Mouse (Mus musculus): ENCODE measurements around the gene Enpep. TPM values are rescaled to one million over a fixed set of nuclear protein-coding genes. Genes with fewer than 3 reads are reported as not detected.
A peak's percentile ranks its signal among the peaks of the same experiment; 100 is the strongest.

The Enpep gene
- polyA plus RNA-seq, 1 experiment from 2014 or later = 2.6 TPM

GRCm38 (mm10) chr3:129273156-129273831 is 59.2 kb downstream of the Enpep start:
- H3K4me2 ChIP-seq = no peak overlapping the region
- H3K4me3 ChIP-seq = no peak overlapping the region
- no peak overlapping the region for H3K9ac ChIP-seq
- H3K27ac ChIP-seq (replicated peaks) = no peak overlapping the region
- WGBS = 79% methylated on average over 6 of the region's 6 CpGs
- no peaks in the 10 kb centered on the region for H3K27me3 ChIP-seq
- H3K36me3 ChIP-seq = no peaks in the 10 kb centered on the region
- H3K9me3 ChIP-seq = no peaks in the 10 kb centered on the region
- no peak for ATAC-seq (ENCODE audit: low FRiP score, low read depth)
- H3K4me1 ChIP-seq (replicated peaks) = no peaks in the 10 kb centered on the region

- no peak for ATAC-seq (ENCODE audit: low FRiP score, low read depth)
- H3K9ac ChIP-seq = no peak overlapping the region
- no peaks in the 10 kb centered on the region for H3K9me3 ChIP-seq
- H3K27me3 ChIP-seq = no peaks in the 10 kb centered on the region
- no peaks in the 10 kb centered on the region for H3K4me1 ChIP-seq (replicated peaks)
- no peak overlapping the region; the same call in 1 of the 2 replicates for H3K4me2 ChIP-seq
- no peaks in the 10 kb centered on the region for H3K36me3 ChIP-seq
- H3K27ac ChIP-seq (replicated peaks) = no peak overlapping the region
- H3K4me3 ChIP-seq = no peak overlapping the region
- 54% methylated on average over 13 of the region's 13 CpGs for WGBS
These were observed 62.5 kb downstream of the Enpep start for GRCm38 (mm10) chr3:129270044-129270443.

- Histone ChIP-seq H3K36me3 (no peaks in the 10 kb centered on the region), H3K9me3 (no peaks in the 10 kb centered on the region), H3K4me1 (replicated peaks) (no peaks in the 10 kb centered on the region), H3K27me3 (no peaks in the 10 kb centered on the region), H3K27ac (replicated peaks) (no peak overlapping the region), H3K4me2 (no peak overlapping the region), H3K9ac (no peak overlapping the region), H3K4me3 (no peak overlapping the region)
- WGBS = 85% methylated on average over 12 of the region's 12 CpGs
- no peak for ATAC-seq (ENCODE audit: low FRiP score, low read depth)
These were observed 63.4 kb downstream of the Enpep start for GRCm38 (mm10) chr3:129268886-129269683.

GRCm38 (mm10) chr3:129258497-129258896 is 74.0 kb downstream of the Enpep start:
- H3K4me1 ChIP-seq (replicated peaks) = no peaks in the 10 kb centered on the region
- H3K27ac ChIP-seq (replicated peaks) = no peak overlapping the region
- H3K36me3 ChIP-seq = no peaks in the 10 kb centered on the region
- WGBS = 88% methylated on average over 5 of the region's 5 CpGs
- H3K9me3 ChIP-seq = no peaks in the 10 kb centered on the region
- no peak overlapping the region for H3K4me3 ChIP-seq
- no peak for ATAC-seq (ENCODE audit: low FRiP score, low read depth)
- H3K9ac ChIP-seq = no peak overlapping the region
- no peak overlapping the region for H3K4me2 ChIP-seq
- no peaks in the 10 kb centered on the region for H3K27me3 ChIP-seq

GRCm38 (mm10) chr3:129256766-129257165 is 75.8 kb downstream of the Enpep start:
- Histone ChIP-seq H3K9ac (no peak overlapping the region), H3K4me1 (replicated peaks) (no peaks in the 10 kb centered on the region), H3K4me3 (peak overlapping the region; percentile 21; the same call in 1 of the 2 replicates), H3K9me3 (no peaks in the 10 kb centered on the region), H3K4me2 (peak overlapping the region; percentile 37), H3K27ac (replicated peaks) (no peak overlapping the region), H3K27me3 (no peaks in the 10 kb centered on the region), H3K36me3 (no peaks in the 10 kb centered on the region)
- 64% methylated on average over 8 of the region's 8 CpGs for WGBS
- peak; percentile 27; the same call in 1 of the 2 replicates for ATAC-seq (ENCODE audit: low FRiP score, low read depth)

- Histone ChIP-seq H3K9me3 (no peaks in the 10 kb centered on the region), H3K4me1 (replicated peaks) (no peaks in the 10 kb centered on the region), H3K36me3 (no peaks in the 10 kb centered on the region), H3K27ac (replicated peaks) (no peak overlapping the region), H3K4me3 (peak overlapping the region; percentile 21), H3K4me2 (peak overlapping the region; percentile 37), H3K27me3 (no peaks in the 10 kb centered on the region), H3K9ac (no peak overlapping the region)
- peak; percentile 63; the same call in 1 of the 2 replicates for ATAC-seq (ENCODE audit: low FRiP score, low read depth)
- 56% methylated on average over 19 of the region's 19 CpGs for WGBS
These were observed 76.2 kb downstream of the Enpep start for GRCm38 (mm10) chr3:129256283-129256682.

- H3K4me1 ChIP-seq (replicated peaks) = no peaks in the 10 kb centered on the region
- H3K9me3 ChIP-seq = no peaks in the 10 kb centered on the region
- no peaks in the 10 kb centered on the region for H3K27me3 ChIP-seq
- no peak for ATAC-seq (ENCODE audit: low FRiP score, low read depth)
- no peak overlapping the region for H3K4me3 ChIP-seq
- H3K4me2 ChIP-seq = peak overlapping the region; percentile 23; the same call in 1 of the 2 replicates
- 50% methylated on average over 10 of the region's 10 CpGs for WGBS
- H3K36me3 ChIP-seq = no peaks in the 10 kb centered on the region
- no peak overlapping the region for H3K27ac ChIP-seq (replicated peaks)
- no peak overlapping the region for H3K9ac ChIP-seq
These were observed 78.3 kb downstream of the Enpep start for GRCm38 (mm10) chr3:129254246-129254645.

GRCm38 (mm10) chr3:129250997-129251396 is 81.5 kb downstream of the Enpep start:
- H3K4me3 ChIP-seq = no peak overlapping the region
- H3K27me3 ChIP-seq = no peaks in the 10 kb centered on the region
- H3K4me1 ChIP-seq (replicated peaks) = no peaks in the 10 kb centered on the region
- no peak overlapping the region for H3K9ac ChIP-seq
- 81% methylated on average over 9 of the region's 9 CpGs for WGBS
- H3K4me2 ChIP-seq = no peak overlapping the region
- H3K36me3 ChIP-seq = no peaks in the 10 kb centered on the region
- no peak overlapping the region for H3K27ac ChIP-seq (replicated peaks)
- ATAC-seq (ENCODE audit: low FRiP score, low read depth) = 0 out of 2 replicates have a peak, but pooled peaks have one; percentile 51
- no peaks in the 10 kb centered on the region for H3K9me3 ChIP-seq

- no peak overlapping the region for H3K9ac ChIP-seq
- H3K27me3 ChIP-seq = 0 out of 2 replicates have a peak, but pooled peaks cover under 1% of the 10 kb centered on the region
- H3K4me1 ChIP-seq (replicated peaks) = no peaks in the 10 kb centered on the region
- H3K4me2 ChIP-seq = no peak overlapping the region
- no peaks in the 10 kb centered on the region for H3K36me3 ChIP-seq
- WGBS = 36% methylated on average over 13 of the region's 13 CpGs
- no peaks in the 10 kb centered on the region for H3K9me3 ChIP-seq
- no peak for ATAC-seq (ENCODE audit: low FRiP score, low read depth)
- H3K4me3 ChIP-seq = no peak overlapping the region
- no peak overlapping the region for H3K27ac ChIP-seq (replicated peaks)
These were observed 93.8 kb downstream of the Enpep start for GRCm38 (mm10) chr3:129238664-129239258.

GRCm38 (mm10) chr3:129238010-129238409 is 94.5 kb downstream of the Enpep start:
- H3K36me3 ChIP-seq = no peaks in the 10 kb centered on the region
- H3K9me3 ChIP-seq = no peaks in the 10 kb centered on the region
- no peak overlapping the region for H3K9ac ChIP-seq
- no peak for ATAC-seq (ENCODE audit: low FRiP score, low read depth)
- no peak overlapping the region for H3K27ac ChIP-seq (replicated peaks)
- peaks cover 4% of the 10 kb centered on the region; the same call in 1 of the 2 replicates for H3K27me3 ChIP-seq
- H3K4me1 ChIP-seq (replicated peaks) = no peaks in the 10 kb centered on the region
- no peak overlapping the region for H3K4me3 ChIP-seq
- no peak overlapping the region for H3K4me2 ChIP-seq
- 85% methylated on average over 1 of the region's 1 CpGs for WGBS

GRCm38 (mm10) chr3:129227331-129227730 is 105.2 kb downstream of the Enpep start:
- WGBS = 4% methylated on average over 5 of the region's 5 CpGs

GRCm38 (mm10) chr3:129226681-129227080 is 105.8 kb downstream of the Enpep start:
- WGBS = 2% methylated on average over 6 of the region's 6 CpGs
- Histone ChIP-seq H3K4me2 (no peak overlapping the region), H3K36me3 (no peaks in the 10 kb centered on the region), H3K9ac (no peak overlapping the region), H3K4me3 (no peak overlapping the region), H3K27me3 (peaks cover 71% of the 10 kb centered on the region), H3K9me3 (no peaks in the 10 kb centered on the region), H3K4me1 (replicated peaks) (no peaks in the 10 kb centered on the region), H3K27ac (replicated peaks) (no peak overlapping the region)
- no peak for ATAC-seq (ENCODE audit: low FRiP score, low read depth)

More at GRCm38 (mm10) chr3:129227331-129227730, 105.2 kb downstream of the Enpep start:
- H3K36me3 ChIP-seq = no peaks in the 10 kb centered on the region
- no peak for ATAC-seq (ENCODE audit: low FRiP score, low read depth)
- no peaks in the 10 kb centered on the region for H3K4me1 ChIP-seq (replicated peaks)
- no peak overlapping the region for H3K4me3 ChIP-seq
- no peak overlapping the region for H3K9ac ChIP-seq
- no peak overlapping the region for H3K27ac ChIP-seq (replicated peaks)
- no peaks in the 10 kb centered on the region for H3K9me3 ChIP-seq
- H3K4me2 ChIP-seq = no peak overlapping the region
- H3K27me3 ChIP-seq = peaks cover 65% of the 10 kb centered on the region
